Mouse (Mus musculus) hindbrain, embryonic 10.5 days (tissue): ENCODE measurements around the gene Vps11. TPM values are rescaled to one million over a fixed set of nuclear protein-coding genes. Genes with fewer than 3 reads are reported as not detected.

Source experiments
- polyA plus RNA-seq: library from polyadenylated mRNA; unstranded; fragments of >200 nt; fragmentation: Nextera tagmentation; extraction: Ambion mirVana; gene quantifications from 2 replicates; pipeline ENCODE4 v1.2.1, GENCODE M21; 2016

Vps11 gene
- polyA plus RNA-seq, 1 experiment from 2014 or later = 34.8 TPM

Other genes starting within 250 kb of the Vps11 start
- gene Gm49380, start 248.2 kb downstream of the Vps11 start, polyA plus RNA-seq = 0.22 and 0.75 TPM in 2 replicates
- 75.6 and 76.9 TPM in 2 replicates for gene Rnf26, start 248.2 kb downstream of the Vps11 start, polyA plus RNA-seq
- 10.8 and 11.2 TPM in 2 replicates for gene Mcam, start 227.2 kb downstream of the Vps11 start, polyA plus RNA-seq
- gene Cbl, start 127.6 kb downstream of the Vps11 start, polyA plus RNA-seq = 21.1 and 22.8 TPM in 2 replicates
- gene Ccdc153, start 121.0 kb downstream of the Vps11 start, polyA plus RNA-seq = not detected in 2 replicates
- 0.14 TPM in 1 of 2 replicates, not detected in the other for gene Pdzd3, start 110.2 kb downstream of the Vps11 start, polyA plus RNA-seq
- gene Nlrx1, start 93.1 kb downstream of the Vps11 start, polyA plus RNA-seq = 2.4 and 3.3 TPM in 2 replicates
- gene Abcg4, start 73.1 kb downstream of the Vps11 start, polyA plus RNA-seq = 4.3 and 7.2 TPM in 2 replicates
- gene Hinfp, start 56.0 kb downstream of the Vps11 start, polyA plus RNA-seq = 30.0 and 30.7 TPM in 2 replicates
- gene C2cd2l, start 41.4 kb downstream of the Vps11 start, polyA plus RNA-seq = 9.8 and 17.5 TPM in 2 replicates
- gene Dpagt1, start 35.7 kb downstream of the Vps11 start, polyA plus RNA-seq = 46.2 and 46.7 TPM in 2 replicates
- gene H2afx, start 27.0 kb downstream of the Vps11 start, polyA plus RNA-seq = 548 and 554 TPM in 2 replicates
- 155 and 184 TPM in 2 replicates for gene Hmbs, start 17.4 kb downstream of the Vps11 start, polyA plus RNA-seq
- gene Hyou1, start 17.8 kb upstream of the Vps11 start, polyA plus RNA-seq = 35.8 and 39.4 TPM in 2 replicates
- gene Slc37a4, start 35.2 kb upstream of the Vps11 start, polyA plus RNA-seq = 20.8 and 28.9 TPM in 2 replicates
- gene Rps25, start 45.5 kb upstream of the Vps11 start, polyA plus RNA-seq = 1,836 and 2,161 TPM in 2 replicates
- gene Trappc4, start 45.9 kb upstream of the Vps11 start, polyA plus RNA-seq = 213 and 282 TPM in 2 replicates
- gene Ccdc84, start 56.9 kb upstream of the Vps11 start, polyA plus RNA-seq = 25.2 and 27.7 TPM in 2 replicates
- gene Foxr1, start 79.5 kb upstream of the Vps11 start, polyA plus RNA-seq = not detected in 2 replicates
- 0.14 TPM in 1 of 2 replicates, not detected in the other for gene Upk2, start 93.3 kb upstream of the Vps11 start, polyA plus RNA-seq
- 4.6 and 7.3 TPM in 2 replicates for gene Bcl9l, start 121.2 kb upstream of the Vps11 start, polyA plus RNA-seq
- gene Cxcr5, start 200.2 kb upstream of the Vps11 start, polyA plus RNA-seq = not detected in 2 replicates
- 16.8 and 21.0 TPM in 2 replicates for gene Ddx6, start 243.2 kb upstream of the Vps11 start, polyA plus RNA-seq